Mouse (Mus musculus) cerebellum, postnatal 14 days (tissue): Measurements from ENCODE around the gene Atcay.
"Not testable (repeated sequence)": the region's sequence is repeated elsewhere in the genome, so short reads cannot be mapped to it uniquely, and the experiment has no call there.

Experiments
- DNase-seq, 2 experiments: peaks; one replicate each; pipeline ENCODE4 v3.0.0; 2021; ENCODE audit warnings: mixed read lengths in 2 of 2

Gene Atcay

DNA sequence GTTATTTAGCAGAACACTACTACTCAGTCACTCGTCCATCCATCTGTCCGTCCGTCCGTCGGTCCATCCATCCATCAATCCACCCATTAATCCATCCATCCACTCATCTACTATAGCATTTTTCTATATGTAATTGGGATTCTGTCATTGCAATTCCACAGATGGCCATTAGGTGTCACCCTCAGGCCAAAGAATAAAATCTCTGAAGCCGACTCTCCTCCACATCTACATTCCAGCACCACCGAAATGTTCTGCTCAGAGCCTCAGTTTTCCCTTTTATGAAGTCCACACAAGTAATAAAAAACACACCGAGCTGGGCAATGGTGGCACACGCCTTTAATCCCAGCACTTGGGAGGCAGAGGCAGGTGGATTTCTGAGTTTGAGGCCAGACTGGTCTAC is 32.4 kb downstream of the Atcay start:
- peak; percentile 83 to 85 for DNase-seq

DNA sequence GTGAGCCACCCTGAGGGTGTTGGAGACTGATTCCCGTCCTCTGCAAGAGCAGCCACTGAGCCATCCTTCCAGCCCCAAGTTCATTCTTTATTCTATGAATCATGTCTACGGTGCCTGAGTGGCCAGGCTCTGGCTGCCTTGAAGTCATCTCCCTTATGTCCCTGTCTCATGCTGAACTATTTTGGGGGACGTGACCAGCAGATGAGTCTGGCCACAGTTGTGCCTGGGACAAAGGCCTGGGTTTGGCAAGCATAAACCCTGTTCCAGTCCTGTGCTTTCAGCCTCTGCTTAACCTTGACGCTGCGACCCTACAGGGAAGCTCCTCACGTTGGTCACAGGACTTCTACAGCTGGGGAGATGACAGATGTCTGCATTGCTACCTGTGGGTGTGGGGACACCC is 33.3 kb downstream of the Atcay start:
- no peak for DNase-seq

DNA sequence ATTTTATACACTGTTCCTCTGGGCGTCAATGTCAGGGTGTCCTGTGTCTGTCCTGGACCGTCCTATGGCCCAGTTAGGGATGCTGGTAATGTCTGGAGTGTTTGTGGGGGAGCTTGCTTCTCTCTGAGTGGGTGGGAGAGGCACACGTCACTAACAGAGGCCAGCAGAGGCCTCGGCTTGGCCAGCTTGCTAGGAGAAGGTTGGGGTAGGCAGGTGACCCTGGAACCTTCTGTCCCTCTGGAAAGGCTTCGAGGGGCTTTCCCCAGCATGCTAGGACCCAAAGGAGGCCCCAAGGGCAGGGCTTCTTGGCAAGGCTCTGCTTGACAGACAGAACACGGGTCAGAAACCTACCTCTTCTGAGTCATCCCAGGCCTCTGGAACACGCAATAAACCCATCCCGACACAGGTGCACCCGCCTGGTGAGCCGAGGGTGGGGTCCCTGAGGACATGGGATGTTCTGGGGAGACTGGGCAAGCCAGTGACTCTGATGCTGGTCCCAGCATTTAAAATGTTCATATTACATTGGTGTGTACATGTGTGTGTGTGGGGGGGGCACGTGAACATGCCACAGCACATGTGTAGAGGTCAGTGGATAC is 34.1 kb downstream of the Atcay start:
- no peak for DNase-seq

DNA sequence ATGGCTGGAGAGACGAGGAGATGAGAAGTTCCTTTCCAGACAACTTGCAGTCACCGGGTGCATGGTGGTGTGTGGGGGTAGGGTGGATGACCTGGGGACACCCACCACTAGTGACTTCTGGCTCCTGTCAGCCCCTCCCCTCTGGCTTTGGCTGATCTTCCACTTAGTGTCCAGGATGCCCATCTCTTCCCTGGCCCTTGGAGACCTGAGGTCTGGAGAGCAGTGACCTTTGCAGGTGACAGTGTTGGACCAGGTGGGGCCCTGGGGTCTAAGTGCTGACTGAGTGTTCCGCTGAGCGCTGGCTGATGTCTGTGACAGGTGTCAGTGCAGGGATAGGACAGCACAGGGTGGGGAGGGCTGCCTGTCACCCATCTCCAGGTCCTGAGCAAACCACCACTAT is 35.3 kb downstream of the Atcay start:
- DNase-seq: no peak

GRCm38 (mm10) chr10:81193991-81194774 is 36.5 kb downstream of the Atcay start:
- DNase-seq: peak; percentile 55 to 80

- peak; percentile 65 to 68 for DNase-seq
Observed at GRCm38 (mm10) chr10:81192968-81193501, 37.6 kb downstream of the Atcay start.

GRCm38 (mm10) chr10:81192270-81192967 is 38.2 kb downstream of the Atcay start:
- peak; percentile 85 to 92 for DNase-seq

GRCm38 (mm10) chr10:81191342-81191982 is 39.2 kb downstream of the Atcay start:
- no peak for DNase-seq

- DNase-seq: no peak
Observed at GRCm38 (mm10) chr10:81190912-81191321, 39.7 kb downstream of the Atcay start.

DNA sequence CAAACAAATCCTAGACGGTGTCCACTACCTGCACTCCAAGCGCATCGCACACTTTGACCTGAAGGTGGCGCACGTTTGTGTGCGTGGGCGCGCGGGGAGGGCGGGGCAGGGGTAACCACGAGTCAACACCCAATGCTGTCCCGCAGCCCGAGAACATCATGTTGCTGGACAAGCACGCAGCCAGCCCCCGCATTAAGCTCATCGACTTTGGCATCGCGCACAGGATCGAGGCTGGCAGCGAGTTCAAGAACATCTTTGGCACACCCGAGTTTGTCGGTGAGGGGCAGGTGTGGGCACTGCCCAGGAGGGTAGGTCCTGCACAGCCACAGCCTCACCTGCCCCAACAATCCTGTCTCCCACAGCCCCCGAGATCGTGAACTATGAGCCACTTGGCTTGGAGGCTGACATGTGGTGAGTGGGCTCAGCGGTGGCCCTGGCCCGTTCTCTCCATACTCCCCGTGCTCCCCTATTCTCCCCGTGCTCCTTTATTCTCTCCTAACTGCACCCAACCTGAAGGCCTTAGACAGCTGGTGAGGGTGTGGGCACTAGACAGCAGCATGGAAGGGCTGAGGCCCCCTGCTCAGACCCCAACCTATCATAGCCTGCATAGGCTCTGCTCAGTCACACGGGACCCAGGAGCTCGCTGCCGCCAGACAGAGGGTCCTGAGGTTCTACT is 40.3 kb downstream of the Atcay start:
- peak in 1 of 2 experiments; percentile 73 for DNase-seq

GRCm38 (mm10) chr10:81189821-81190220 is 40.8 kb downstream of the Atcay start:
- DNase-seq: no peak

DNA sequence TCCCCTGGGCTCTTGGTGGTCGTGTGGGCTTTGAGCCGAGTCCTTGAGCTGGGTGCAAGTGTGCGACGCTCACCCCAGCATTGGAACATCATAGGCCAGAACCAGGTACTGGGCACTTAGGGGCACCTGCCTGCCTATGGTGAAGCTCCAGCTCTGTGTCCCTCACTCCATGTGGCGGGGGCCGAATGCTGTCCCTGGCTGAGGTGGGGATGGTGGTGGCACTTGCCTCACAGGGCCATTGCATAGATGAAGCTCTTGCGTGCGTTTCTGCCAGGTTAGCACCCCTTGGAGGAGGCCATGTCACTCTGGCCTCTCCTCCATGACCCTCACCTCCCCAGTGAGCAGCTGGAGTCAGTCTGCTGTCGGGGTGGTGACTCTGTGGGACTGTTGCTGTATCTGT is 43.5 kb downstream of the Atcay start:
- no peak for DNase-seq

GRCm38 (mm10) chr10:81184765-81185164 is 45.9 kb downstream of the Atcay start:
- no peak for DNase-seq

DNA sequence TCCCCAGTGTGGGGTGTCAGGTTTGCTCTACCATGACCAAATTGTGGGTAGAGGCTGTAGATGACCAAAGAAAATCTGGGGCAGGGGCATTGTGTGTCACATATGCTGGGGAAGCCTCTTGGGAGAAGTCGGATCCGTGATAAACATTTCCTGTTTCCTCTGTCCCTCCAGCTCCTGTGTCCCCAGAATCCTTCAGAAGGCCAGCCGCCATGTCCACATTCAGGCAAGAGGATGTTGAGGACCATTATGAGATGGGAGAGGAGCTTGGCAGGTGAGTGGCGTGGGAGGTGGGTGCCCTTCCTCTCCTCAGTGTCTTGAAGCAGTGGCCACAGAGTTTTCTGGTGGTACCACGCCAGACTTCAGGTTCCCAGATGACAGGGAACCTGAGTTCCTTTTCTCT is 46.8 kb downstream of the Atcay start, which contains the start of gene 4930442H23Rik:
TSS of gene 4930442H23Rik (minus strand) at position 45 of the 400 bp plus-strand sequence.
- DNase-seq: no peak

GRCm38 (mm10) chr10:81182336-81183333 is 48.0 kb downstream of the Atcay start, which contains the start of gene Dapk3:
Gene Dapk3, plus strand, starts transcription at chr10:81183005.
- peak; percentile 97 to 98 for DNase-seq

DNA sequence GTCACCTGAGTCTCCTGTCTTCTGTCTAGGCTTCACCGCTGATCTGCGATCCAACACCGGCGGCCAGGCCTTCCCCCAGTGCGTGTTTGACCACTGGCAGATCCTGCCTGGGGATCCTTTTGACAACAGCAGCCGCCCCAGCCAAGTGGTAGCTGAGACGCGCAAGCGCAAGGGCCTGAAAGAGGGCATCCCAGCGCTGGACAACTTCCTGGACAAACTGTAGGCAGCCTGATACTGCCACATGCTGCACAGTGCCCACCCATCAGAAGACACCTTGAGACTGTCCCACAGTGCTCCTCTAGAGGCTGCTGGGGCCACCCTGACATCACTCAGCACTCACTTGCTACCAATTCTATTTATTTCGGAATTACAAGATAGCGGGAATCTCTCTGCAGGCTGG is 48.8 kb downstream of the Atcay start:
- DNase-seq: not testable (repeated sequence)

- DNase-seq: no peak
Observed at GRCm38 (mm10) chr10:81180946-81181345, 49.7 kb downstream of the Atcay start.

DNA sequence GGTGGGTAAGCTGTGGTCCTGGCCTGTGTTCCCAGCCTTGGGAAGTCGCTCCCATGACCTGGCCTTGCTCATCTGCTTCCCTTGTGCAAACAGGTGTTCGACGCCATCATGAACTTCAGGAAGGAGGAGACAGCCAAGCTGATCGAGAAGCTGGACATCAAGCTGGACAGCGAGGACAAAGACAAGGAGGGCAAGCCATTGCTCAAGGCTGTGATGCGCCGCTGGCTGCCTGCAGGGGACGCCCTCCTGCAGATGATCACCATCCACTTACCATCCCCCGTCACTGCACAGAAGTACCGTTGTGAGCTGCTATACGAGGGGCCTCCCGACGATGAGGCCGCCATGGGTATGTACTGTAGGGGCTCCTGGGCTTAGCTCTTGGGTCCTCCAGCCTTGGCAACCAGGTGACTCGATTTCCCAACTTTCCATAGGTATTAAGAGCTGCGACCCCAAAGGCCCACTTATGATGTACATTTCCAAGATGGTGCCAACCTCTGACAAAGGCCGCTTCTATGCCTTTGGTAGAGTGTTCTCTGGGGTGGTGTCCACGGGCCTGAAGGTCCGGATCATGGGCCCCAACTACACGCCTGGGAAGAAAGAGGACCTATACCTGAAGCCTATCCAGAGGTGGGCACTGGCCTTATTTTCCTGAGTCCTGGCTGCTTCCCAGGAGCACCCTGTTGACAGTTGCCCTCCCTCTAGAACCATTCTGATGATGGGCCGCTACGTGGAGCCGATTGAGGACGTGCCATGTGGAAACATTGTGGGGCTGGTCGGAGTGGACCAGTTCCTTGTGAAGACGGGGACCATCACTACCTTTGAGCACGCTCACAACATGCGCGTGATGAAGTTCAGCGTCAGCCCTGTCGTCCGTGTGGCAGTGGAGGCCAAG is 50.9 kb downstream of the Atcay start:
- DNase-seq: no peak

GRCm38 (mm10) chr10:81178927-81179326 is 51.7 kb downstream of the Atcay start:
- DNase-seq: no peak
